Mouse (Mus musculus) cerebellum, postnatal 4 days (tissue): Measurements from ENCODE around the gene Sema4b.

Source experiments
- DNase-seq, 2 experiments: peaks; one replicate each; pipeline ENCODE4 v3.0.0; 2022; ENCODE audit warnings: low spot score in 2 of 2, mixed read lengths in 1 of 2

The Sema4b gene

DNA sequence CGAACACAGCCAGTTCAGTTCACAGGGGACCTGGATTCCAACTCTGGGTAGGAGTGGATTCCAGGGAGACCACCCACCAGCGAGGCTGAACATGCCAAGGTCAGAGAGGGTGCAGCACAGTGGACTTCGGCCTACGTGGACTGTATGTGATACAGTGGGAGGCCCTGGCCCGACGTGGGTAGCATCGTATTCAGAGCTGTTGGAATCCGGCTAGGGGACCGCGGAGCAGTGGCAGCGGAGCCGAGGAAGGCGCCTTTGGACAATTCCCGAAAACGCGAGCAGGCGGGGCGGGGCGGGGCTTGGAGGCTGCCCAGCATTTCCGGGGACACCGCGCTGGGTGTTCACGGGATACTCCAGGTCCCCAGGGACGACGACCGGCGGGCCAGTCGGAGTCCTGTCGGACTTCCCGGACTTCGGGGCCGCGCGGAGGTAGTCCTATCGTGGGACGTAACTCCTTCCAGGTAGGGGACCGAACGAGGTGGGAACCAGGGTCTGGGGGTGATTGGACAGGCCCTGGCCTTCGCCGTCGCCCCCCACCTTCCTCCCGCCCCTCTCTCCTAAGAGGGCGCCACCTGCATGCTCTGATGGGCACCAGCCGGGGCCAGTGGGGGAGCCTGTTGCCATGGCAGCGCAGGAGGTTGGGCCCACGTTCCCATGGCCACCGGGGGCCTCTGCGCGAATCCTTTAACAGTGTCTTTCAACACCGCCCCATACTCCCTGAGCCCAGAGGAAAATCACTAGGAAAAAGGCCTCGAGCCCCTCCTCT, at the start of gene Sema4b:
Gene Sema4b, plus strand, starts transcription at position 311 of the 766 bp plus-strand sequence.
- DNase-seq: peak; percentile 82 to 90

- no peak for DNase-seq
These were observed 48.3 kb upstream of the Sema4b start for GRCm38 (mm10) chr7:80138375-80138774.

GRCm38 (mm10) chr7:80140815-80141214, 45.8 kb upstream of the Sema4b start:
- peak; percentile 43 to 76 for DNase-seq

DNA sequence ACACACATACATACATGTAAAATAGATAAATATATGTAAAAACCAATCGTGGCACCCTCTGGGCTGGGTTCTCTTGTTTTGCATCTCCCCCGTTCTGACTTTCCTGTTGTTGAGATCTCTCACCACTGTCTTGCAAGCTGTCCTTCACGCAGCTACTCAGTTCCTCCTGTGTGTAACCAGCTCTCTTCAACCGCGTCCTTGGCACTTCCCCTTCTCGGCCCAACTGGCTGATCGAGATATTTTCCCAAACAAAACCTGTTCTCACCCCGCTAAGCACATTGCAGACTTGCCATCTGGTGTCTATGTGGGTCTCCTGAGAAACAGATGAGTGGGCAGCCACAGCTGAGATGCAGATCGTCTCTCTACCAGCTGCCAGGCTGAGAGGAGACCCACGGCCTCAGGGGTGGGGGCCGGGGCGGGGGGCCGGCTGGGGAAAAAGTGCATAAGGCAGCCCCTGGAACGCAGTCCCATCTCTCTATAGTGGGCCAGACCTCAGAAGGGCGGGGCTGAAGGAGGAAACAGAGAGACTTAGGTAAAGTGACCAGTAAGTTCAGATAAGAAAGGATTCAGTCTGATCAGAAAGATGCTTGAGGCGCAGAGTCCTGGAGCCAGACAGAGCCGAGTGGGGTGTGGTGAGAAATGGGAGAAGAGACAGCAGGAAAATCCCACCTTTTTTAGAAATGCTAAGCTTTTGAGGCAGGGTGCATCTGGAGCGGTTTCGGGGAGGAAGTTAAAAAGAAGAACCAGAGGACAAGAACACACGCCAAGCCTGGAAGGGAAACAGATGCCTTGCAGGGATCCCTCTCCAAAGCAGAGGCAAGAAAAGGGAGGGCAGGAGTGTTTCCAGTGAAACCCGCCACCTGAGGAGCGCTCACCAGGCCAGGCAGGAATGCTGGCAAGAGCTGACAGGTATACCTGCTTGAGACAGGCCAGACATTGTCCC, 43.0 kb upstream of the Sema4b start:
- peak in 1 of 2 experiments; percentile 57 for DNase-seq

GRCm38 (mm10) chr7:80144695-80145094, 41.9 kb upstream of the Sema4b start:
- DNase-seq: no peak

- no peak for DNase-seq
These were observed 40.6 kb upstream of the Sema4b start for GRCm38 (mm10) chr7:80146077-80146476.

DNA sequence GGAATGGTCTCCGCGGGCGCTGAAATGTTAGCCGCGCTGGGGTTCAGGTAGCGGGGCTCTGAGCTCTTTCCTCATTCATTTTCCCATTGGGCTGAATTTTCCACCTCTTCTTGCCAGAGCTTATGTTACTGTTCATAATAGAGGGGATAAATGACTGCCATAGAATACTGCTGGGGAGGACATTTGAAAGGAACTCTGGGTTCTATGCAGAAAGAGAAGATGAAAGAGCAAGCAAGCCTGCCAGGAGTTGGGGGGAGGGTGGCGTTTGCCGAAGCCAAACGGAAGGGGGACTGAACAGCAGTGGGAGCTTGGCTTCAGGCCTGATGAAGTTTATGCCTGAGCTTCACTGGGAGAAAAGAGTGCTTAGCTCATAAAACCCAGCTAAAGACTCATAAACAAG, 37.3 kb upstream of the Sema4b start:
- DNase-seq: peak in 1 of 2 experiments; percentile 61

DNA sequence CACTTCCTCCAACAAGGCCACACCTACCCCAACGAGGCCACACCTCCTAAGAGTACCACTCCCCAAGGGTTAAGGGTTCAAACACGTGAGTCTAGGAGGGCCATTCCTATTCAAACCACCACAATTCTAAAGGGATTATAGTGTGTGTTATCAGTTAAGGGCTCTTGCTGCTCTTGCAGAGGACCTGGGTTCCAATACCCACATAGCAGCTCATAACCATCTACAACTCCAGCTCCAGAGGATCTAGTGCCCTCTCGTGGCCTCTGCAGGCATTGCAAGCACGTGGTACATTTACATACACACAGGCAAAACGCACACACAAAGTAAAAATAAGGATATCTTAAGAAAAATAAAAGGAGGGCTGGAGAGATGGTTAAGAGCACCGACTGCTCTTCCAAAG, 34.5 kb upstream of the Sema4b start:
- peak in 1 of 2 experiments; percentile 19 for DNase-seq

GRCm38 (mm10) chr7:80152756-80153155, 33.9 kb upstream of the Sema4b start:
- no peak for DNase-seq

- DNase-seq: no peak
These were observed 32.0 kb upstream of the Sema4b start for GRCm38 (mm10) chr7:80154689-80155088.

GRCm38 (mm10) chr7:80156711-80157227, 29.9 kb upstream of the Sema4b start:
- DNase-seq: peak in 1 of 2 experiments; percentile 65

GRCm38 (mm10) chr7:80158496-80159268, 28.0 kb upstream of the Sema4b start:
- no peak for DNase-seq

GRCm38 (mm10) chr7:80160293-80160944, 26.2 kb upstream of the Sema4b start:
- peak in 1 of 2 experiments; percentile 18 for DNase-seq

DNA sequence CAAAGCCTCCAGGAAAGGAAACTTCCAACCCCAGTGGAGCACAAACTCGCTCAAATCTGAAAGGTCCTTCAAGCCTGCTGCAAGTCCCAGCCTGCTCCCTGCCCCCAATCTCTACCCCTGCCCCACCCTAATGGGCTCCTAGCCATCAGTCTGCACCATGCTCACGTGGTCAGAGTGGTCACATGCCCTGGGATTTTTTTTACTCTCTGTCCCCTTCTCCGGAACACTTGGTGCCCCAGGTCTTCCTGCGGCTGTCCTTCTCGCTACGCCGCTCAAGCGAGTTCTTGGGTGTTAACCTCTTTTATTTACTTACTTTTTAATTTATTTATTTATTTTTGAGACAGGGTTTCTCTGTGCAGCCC, 25.7 kb upstream of the Sema4b start:
- DNase-seq: peak in 1 of 2 experiments; percentile 41

GRCm38 (mm10) chr7:80165432-80165831, 21.2 kb upstream of the Sema4b start:
- DNase-seq: no peak

GRCm38 (mm10) chr7:80166740-80167139, 19.9 kb upstream of the Sema4b start:
- no peak for DNase-seq

GRCm38 (mm10) chr7:80169847-80170246, 16.8 kb upstream of the Sema4b start:
- no peak for DNase-seq

DNA sequence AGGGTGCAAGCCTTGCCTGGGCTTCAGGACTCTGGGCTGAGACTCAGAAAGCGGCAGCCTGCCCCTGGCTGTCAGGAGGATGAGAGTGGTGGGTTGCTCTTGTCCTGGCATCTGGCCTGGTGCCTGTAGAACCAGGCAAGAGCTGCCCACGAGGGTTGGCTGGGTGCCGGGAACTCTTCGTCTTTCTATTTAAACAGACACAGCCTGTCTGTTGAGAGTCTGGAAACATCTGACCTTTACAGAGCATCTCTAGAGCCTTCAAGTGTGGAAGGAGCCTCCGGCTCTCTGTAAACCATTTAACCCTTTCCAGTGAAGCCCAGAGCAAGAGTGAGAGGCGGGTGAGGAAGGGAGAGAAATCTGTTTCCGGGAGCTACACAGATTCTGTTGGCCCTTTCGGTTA, 15.3 kb upstream of the Sema4b start:
- peak; percentile 43 to 82 for DNase-seq

- DNase-seq: no peak
These were observed 14.3 kb upstream of the Sema4b start for GRCm38 (mm10) chr7:80172069-80172956.

DNA sequence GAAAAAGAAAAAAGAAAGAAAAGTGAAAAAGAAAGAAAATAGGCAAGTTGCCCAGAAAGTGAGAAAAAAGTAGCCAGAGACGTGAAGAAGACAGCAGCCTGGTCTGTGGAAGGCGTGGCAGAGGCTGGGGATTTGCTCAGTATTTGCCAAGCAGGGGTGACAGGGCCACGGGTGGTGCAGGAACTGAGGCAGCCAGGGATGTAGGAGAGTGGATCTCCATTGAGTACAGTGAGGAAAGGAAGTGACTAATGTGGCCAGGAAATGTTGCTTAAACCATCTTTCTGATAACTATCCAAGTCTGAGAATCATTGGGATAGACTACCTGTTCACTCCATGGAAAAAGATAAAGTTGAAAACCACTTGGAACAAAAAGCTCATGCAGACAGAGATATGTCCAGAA, 10.5 kb upstream of the Sema4b start:
- no peak for DNase-seq
